Mouse (Mus musculus) small intestine, adult 2 months (tissue): ENCODE measurements around the gene Tmem19.

Experiments used
- CTCF ChIP-seq: fragments of 200-500 bp; IDR thresholded peaks from 2 replicates; pipeline ENCODE4 v1.5.1; 2012; ENCODE audit warnings: low read depth, mild to moderate bottlenecking, control low read depth, inconsistent platforms, low read length, moderate library complexity, mixed read lengths; ENCODE audit not compliant: insufficient replicate concordance, insufficient read length; ENCODE audit errors: extremely low read depth
- POLR2A ChIP-seq: fragments of 200-500 bp; IDR thresholded peaks from 2 replicates; pipeline ENCODE4 v1.6.1; 2012; ENCODE audit warnings: low read depth, mild to moderate bottlenecking, control low read depth, inconsistent platforms, low read length, moderate library complexity

DNA sequence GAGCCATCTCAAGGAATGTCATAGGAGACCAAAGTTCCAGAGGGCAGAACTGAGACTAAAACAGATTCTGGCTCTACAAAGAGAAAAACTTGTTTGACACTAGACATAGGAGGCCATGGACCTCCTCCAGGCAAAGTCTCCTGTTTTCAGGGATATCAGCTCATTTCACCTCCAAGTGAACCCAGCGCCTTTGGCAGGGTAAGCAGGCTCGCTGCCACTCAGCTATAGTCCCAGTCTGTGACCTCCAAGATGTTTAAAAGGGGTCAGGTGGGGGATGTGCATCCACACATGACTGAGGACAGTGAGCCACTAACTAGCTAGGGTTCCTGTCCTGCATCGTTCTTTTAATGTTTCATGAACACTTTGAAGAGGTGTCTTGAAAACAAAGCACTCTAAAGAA is 49.6 kb downstream of the Tmem19 start:
- no peak for TF ChIP-seq POLR2A
- TF ChIP-seq CTCF, result no peak
